Mouse (Mus musculus): ENCODE data around the gene Fryl. TPM values are rescaled to one million over a fixed set of nuclear protein-coding genes. Genes with fewer than 3 reads are reported as not detected.

Gene Fryl
- total RNA-seq, 2 experiments from 2014 or later, result 38.4 to 49.1 TPM

DNA sequence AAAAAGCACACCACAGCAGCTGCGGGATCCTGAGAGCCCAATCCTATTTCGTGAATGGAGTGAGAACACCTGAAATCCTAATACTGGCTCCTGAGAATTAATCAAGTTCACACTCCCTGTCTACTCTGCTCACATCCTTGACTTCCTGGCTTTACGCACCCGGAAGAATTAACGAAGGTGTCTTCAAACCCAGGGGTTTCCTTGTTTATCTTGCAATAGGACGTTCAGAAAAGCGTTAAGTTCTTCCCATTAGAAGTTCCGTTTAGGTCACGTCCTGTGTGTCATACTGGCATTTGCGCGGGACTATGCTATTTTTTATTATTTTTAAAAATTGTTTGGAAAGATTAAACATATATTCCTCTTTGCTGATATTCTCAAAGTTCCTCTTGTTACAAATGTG lies 677 bp upstream of the Fryl start:
- peak; percentile 24 for DNase-seq

GRCm38 (mm10) chr5:73255321-73256251 lies 833 bp downstream of the Fryl start:
- DNase-seq, result peak; percentile 72

- DNase-seq, result no peak
Measured at GRCm38 (mm10) chr5:73254660-73255059, 1.8 kb downstream of the Fryl start.

DNA sequence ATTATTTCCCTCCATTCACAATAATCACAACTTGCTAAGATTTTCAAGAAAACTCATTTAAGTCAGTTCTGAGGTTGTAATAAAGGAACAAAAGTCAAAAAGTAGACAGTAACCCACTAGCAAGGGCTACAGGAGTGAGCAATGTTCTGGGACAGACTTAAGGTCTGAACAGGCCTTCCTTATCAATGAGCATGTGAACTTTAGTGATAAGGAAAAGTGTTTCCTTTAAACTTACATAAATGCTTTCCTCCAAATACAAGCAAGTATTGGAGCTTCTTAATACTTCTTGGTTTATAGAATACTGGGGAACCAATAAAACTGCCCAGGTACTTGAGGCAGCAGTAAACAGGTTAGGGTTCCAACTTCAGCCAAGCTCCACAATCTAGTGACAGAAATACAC lies 3.7 kb downstream of the Fryl start:
- DNase-seq, result no peak

- no peak for DNase-seq
Measured at GRCm38 (mm10) chr5:73249341-73249740, 7.1 kb downstream of the Fryl start.

GRCm38 (mm10) chr5:73248211-73248610 lies 8.2 kb downstream of the Fryl start:
- no peak for DNase-seq

DNA sequence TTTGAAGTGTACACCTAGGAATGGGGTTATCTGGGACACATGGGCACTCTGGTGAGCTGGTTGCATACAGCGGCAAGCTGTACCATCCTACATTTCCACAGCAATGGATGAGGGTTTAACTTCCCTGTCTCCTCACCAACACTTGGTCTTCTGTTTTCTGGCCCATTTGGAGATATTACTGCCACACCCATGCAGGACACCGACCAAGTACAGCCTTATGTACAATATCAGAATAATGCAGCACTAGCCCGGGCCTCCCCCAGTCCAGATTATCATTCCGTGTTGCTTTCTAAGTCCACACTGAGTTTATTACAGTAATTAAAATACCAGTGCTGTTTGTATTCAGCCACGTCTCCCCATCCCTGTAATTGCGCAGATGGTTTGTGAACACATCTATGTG lies 10.0 kb downstream of the Fryl start:
- no peak for DNase-seq

GRCm38 (mm10) chr5:73244403-73244802 lies 12.0 kb downstream of the Fryl start:
- DNase-seq, result no peak

DNA sequence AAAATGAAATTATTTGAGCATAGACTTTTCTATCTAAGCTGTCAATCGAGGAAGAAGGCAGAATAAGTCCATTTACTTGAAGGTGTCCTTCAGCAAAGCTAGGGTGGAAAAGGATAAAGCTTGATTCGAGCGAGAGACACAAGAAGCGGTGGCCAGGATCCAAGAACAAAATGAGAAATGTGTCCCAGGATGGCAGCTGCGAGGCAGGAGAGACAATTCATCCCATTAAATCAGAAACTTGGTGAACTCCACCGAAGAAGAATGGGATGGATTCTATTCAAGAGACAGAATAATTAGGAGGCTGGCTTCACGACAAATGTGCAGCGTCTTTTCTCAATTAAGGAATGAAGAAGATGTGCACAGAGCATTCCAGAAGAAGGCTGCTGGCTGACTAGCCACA lies 14.5 kb downstream of the Fryl start:
- no peak for DNase-seq

- DNase-seq, result no peak
Measured at GRCm38 (mm10) chr5:73241332-73241731, 15.1 kb downstream of the Fryl start.

GRCm38 (mm10) chr5:73240391-73240790 lies 16.0 kb downstream of the Fryl start:
- no peak for DNase-seq

DNA sequence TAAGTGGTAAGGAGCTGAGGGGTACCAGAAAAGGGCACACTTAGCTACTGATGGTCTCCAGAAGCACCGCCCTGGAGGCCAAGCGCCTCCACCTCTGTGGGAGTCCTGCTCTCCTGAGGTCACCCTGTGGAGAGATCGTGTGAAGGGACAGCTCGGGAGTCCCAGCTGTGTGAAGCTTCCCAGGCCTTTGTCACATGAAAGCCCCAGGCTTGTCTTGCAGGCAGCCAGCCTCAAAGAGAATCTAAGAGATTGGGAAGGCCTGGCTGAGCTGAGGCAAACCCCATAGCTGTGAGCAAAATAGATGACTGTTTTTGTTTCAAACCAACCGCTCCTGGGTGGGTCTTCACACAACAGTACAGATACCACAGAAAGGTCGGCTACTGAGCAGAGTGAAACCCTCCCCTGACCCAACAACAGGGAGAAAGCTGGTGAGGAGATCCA lies 19.5 kb downstream of the Fryl start:
- DNase-seq, result no peak

DNA sequence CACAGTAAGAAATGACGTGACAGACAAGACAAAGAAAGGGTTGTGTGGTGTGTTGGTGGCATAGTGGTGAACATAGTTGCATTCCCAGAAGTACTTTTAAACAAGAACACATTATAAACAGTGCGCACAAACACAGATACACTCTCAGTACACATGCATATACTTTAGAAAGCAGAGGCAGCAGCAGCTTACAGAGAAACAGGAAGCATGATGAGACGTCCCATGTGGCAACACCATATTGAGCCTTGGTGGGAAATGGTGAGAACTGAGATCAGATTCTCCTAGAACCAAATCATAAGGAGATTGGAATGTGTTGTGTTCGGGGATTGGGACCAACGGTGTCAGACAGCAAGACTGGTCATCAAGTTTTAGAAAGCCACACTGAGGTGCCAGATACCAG lies 21.2 kb downstream of the Fryl start:
- no peak for DNase-seq

DNA sequence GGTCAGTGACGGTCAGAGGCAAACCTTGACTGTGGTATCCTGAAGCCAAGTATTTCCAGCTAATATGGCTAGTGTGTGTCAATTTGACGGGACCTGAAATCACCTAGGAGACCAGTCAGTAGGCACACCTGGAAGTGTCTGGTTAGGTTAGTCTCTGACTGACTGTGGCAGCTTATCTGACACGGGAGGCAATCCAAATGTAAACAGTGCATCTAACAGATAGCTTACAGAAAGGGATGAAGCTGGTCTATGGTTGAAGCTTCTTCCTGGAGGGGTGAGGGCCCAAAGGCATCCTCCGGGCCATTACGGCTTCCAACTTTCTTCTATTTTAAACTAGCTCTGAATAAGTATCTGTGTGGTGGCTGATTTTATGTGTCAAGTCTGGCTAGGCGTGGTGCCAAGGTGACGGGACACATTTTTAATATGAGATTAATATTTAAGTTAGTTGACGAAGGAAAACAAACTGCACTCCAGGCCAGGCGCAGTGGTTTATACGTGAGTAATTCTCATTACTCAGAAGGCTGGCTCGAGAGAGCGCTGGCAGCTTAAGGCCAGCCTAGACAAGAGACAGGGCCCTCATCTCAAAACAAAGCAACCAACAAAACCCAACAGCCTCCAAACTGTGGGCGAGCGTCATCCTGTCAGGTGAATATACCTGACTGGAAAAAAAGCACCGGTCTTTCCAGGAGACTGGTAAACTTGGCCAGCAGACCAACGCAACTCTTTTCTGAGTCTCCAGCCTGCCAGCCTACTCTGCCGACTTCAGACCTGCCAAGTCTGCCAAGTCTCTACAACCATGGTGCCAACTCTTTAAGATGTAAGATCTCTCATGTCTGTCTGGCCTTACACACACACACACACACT lies 23.2 kb downstream of the Fryl start:
- no peak for DNase-seq

DNA sequence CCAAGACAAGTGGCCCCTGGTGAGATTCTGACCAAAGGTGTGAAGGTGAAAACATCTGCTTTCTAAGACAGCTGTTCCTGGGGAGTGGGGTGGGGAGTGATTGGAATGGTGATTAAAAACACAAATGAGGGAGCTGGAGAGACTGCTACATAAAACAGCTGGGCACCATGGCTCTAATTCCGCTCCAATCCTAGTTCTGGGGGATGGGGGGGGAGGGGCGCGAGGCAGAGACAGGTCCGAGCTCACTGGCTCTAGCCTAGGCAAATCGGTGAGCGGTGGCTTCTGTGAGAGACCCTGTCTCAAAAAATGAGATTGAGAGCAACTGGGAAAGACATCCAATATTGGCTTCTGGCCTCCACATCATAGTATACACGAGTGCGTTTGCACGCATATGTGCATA lies 24.2 kb downstream of the Fryl start:
- DNase-seq, result no peak

- DNase-seq, result no peak
Measured at GRCm38 (mm10) chr5:73231835-73232234, 24.6 kb downstream of the Fryl start.

GRCm38 (mm10) chr5:73230171-73230570 lies 26.2 kb downstream of the Fryl start:
- DNase-seq, result no peak

DNA sequence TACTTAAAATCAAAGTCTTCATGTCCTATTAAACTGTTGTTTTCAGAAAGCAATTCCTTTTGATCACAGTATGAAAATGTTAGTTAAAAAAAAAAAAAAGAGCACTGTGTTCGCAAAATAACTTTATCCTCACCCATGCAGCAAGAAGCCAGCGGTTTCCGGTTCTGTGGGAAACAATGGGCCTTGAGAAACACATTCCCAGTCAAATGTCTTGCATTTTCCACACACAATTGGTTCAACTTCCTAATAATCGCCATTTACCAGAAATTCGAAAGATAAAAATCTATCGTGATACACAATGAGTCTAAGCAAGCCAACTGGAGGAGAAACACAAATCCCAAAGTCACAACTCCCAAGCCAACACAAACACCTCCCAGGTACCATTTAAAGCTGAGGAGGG lies 27.0 kb downstream of the Fryl start:
- DNase-seq, result no peak

DNA sequence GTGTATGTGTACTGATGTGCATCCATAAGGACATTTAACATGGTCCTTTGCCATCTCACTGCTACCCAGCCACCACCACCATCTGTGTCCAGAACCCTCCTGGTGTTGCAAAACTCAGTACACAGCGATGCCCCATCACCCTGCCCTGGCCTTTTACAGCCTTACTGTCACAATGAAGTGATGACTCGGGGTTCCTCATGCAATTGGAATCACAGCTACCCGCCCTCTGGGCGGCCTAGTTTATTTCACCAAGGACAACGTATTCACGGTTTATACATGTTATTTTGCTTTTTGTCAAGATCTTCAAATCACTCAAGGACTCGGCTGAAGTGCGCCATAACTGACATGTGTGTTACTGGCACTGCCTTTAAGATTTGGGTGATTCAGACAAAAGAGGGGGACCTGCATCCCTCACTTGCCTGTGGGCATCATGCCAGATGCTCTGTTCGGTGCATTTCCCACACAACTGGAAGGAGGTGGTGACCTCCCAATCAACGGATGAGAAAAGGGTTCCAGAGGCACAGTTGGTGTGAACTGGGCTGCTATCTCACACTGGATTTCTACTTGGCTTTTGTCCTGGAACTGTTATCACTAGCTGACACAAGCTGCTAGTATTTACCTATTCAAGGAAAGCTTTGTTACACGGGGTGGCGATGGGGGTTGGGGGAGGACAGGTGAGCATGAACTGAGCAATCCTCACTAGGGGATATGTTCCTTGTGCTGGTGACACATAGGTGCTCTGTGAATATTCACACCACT lies 27.9 kb downstream of the Fryl start:
- DNase-seq, result no peak

DNA sequence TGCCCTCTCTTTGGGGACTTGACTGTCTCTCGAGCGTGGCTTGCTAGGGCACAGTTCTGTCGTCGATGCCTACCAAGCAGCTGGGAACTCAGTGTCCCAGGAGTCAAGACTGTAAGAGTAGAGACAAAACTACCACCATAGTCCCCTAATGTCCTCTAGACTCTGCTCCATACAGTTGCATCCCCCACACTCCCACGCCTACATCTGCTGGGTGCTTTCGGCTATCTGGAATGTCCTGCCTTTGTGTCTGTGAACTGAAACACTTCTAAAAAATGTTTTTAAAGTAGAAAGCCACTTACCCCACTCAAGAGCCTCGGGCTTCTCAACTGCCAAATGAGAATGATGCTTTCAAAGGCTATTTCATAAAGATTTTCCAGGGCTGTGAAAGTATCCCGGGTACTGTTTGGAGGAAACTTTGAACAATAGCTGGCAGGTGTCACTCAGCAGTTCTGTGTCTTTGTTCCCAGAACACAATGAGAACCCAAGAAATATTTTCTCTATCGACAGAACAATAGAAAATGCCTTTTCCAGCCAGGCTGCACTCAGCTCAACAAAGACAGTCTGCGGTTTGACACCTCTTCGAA lies 28.8 kb downstream of the Fryl start:
- no peak for DNase-seq

DNA sequence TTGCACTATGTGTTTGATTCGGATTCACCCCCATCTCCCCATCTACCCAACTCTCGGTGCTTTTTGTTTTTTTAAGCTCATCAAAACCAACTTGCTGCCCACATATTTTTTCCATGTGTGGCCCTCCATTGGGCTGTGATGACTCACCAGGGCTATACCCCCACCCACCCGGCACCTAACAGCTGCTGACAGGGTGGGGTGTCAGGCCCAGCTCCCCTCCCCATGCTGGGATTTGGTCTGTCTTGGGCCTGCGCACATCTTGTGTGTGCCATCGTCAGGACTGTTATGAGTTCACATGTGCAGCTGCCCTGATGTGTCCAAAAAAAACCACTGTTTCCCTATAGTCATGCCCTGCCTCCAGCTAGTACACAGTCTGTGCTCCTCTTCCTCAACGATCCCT lies 33.4 kb downstream of the Fryl start:
- DNase-seq, result no peak

DNA sequence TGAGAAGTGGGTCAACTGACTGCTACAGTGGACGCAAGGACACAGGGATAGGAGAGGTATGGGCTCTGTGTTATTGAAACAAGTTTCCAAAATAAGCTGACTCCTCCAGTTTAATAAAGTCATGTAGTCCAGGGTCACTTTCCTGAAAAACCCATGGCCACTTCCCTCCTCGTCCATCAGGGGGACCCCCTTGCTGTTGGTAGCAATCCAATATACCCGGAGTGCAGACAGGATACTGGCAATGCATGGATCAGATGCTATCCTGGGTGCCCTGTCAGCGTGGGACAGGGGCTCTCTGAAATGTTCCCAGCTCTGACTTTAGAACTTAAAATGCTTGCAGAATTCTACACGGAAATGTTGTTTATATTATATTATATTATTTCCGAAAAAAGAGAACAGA lies 34.0 kb downstream of the Fryl start:
- peak; percentile 31 for DNase-seq

All from adrenal gland, postnatal 10 days (tissue).